Mouse (Mus musculus) midbrain, embryonic 16.5 days (tissue): ENCODE measurements around the gene Fam227a. TPM values are rescaled to one million over a fixed set of nuclear protein-coding genes. Genes with fewer than 3 reads are reported as not detected.
A peak's percentile ranks its signal among the peaks of the same experiment; 100 is the strongest.

Source experiments
- ATAC-seq: fragments of 200-750 bp; cut with Nextera tagmentation; 2 replicates; pipeline ENCODE4 v1.8.0; 2017; ENCODE audit warnings: moderate TSS enrichment
- H3K27ac ChIP-seq: fragments of 300-500 bp; sonication (generic); 2 replicates; pipeline ENCODE4 v1.5.1; 2014; ENCODE audit warnings: mild to moderate bottlenecking, low read length, mixed read lengths
- H3K27me3 ChIP-seq: fragments of 300-500 bp; sonication (generic); 2 replicates; pipeline ENCODE4 v1.6.1; 2014; ENCODE audit warnings: low read depth, low read length, mixed read lengths; ENCODE audit not compliant: control insufficient read depth, insufficient read depth
- H3K36me3 ChIP-seq: fragments of 300-500 bp; sonication (generic); 2 replicates; pipeline ENCODE4 v1.6.1; 2014; ENCODE audit warnings: mild to moderate bottlenecking, low read length, moderate library complexity, mixed read lengths; ENCODE audit not compliant: control insufficient read depth, insufficient read depth
- H3K4me1 ChIP-seq: fragments of 300-500 bp; sonication (generic); 2 replicates; pipeline ENCODE4 v1.6.1; 2014; ENCODE audit warnings: mild to moderate bottlenecking, low read length, mixed read lengths; ENCODE audit not compliant: control insufficient read depth, insufficient read depth
- H3K4me2 ChIP-seq: fragments of 300-500 bp; sonication (generic); 2 replicates; pipeline ENCODE4 v1.6.1; 2014; ENCODE audit warnings: mild to moderate bottlenecking, low read length, mixed read lengths
- H3K4me3 ChIP-seq: fragments of 300-500 bp; sonication (generic); 2 replicates; pipeline ENCODE4 v1.5.1; 2014; ENCODE audit warnings: low read depth, mild to moderate bottlenecking, low read length, moderate library complexity, mixed read lengths
- H3K9ac ChIP-seq: fragments of 300-500 bp; sonication (generic); 2 replicates; pipeline ENCODE4 v1.6.1; 2014; ENCODE audit warnings: low read depth, low read length, mixed read lengths
- H3K9me3 ChIP-seq: fragments of 300-500 bp; sonication (generic); replicated peaks from 2 replicates; pipeline ENCODE4 v1.6.1; 2014; ENCODE audit warnings: mild to moderate bottlenecking, low read length, mixed read lengths; ENCODE audit not compliant: control insufficient read depth, poor library complexity, severe bottlenecking
- WGBS: fragments of 180-500 bp; shearing (Covaris S2); extraction: QIAGEN DNeasy Blood & Tissue Kit; methylation state at CpG from one replicate; pipeline ENCODE4 v1.1.7; 2014; 5-methylcytosine and 5-hydroxymethylcytosine counted together
- polyA plus RNA-seq: library from polyadenylated mRNA; unstranded; fragments of >200 nt; fragmentation: Nextera tagmentation; extraction: Ambion mirVana; gene quantifications from 2 replicates; pipeline ENCODE4 v1.2.1, GENCODE M21; 2015

Gene Fam227a
- polyA plus RNA-seq, 1 experiment from 2014 or later, result 4.0 TPM

GRCm38 (mm10) chr15:79670249-79670971 lies 11.7 kb upstream of the Fam227a start, which contains the start of gene Tomm22:
TSS of gene Tomm22 (plus strand) at chr15:79670861.
- Histone ChIP-seq H3K36me3 (peaks cover 25% of the 10 kb centered on the region), H3K4me3 (peak within 1 kb of the TSS; percentile 82), H3K27ac (peak within 1 kb of the TSS; percentile 53)

GRCm38 (mm10) chr15:79669195-79669594 lies 10.4 kb upstream of the Fam227a start:
- Histone ChIP-seq H3K4me2 (no peak overlapping the region), H3K36me3 (peaks cover 22% of the 10 kb centered on the region), H3K4me3 (no peak overlapping the region), H3K9ac (no peak overlapping the region), H3K9me3 (no peaks in the 10 kb centered on the region), H3K4me1 (peaks cover 6% of the 10 kb centered on the region), H3K27me3 (no peaks in the 10 kb centered on the region), H3K27ac (no peak overlapping the region)
- ATAC-seq, result no peak
- 74% methylated on average over 10 of the region's 10 CpGs for WGBS

More at GRCm38 (mm10) chr15:79670249-79670971, 11.7 kb upstream of the Fam227a start, which contains the start of gene Tomm22:
- Histone ChIP-seq H3K9me3 (no peaks in the 10 kb centered on the region), H3K4me1 (peaks cover 6% of the 10 kb centered on the region), H3K4me2 (peak within 1 kb of the TSS; percentile 78), H3K27me3 (no peaks in the 10 kb centered on the region), H3K9ac (peak within 1 kb of the TSS; percentile 79)
- WGBS, result 18% methylated on average over 33 of the region's 33 CpGs
- ATAC-seq, result peak; percentile 98

GRCm38 (mm10) chr15:79664666-79665065 lies 5.9 kb upstream of the Fam227a start:
- no peaks in the 10 kb centered on the region for H3K27me3 ChIP-seq
- no peak for ATAC-seq
- no peak overlapping the region for H3K27ac ChIP-seq
- WGBS, result 90% methylated on average over 8 of the region's 8 CpGs
- no peak overlapping the region for H3K4me3 ChIP-seq
- no peak overlapping the region for H3K4me2 ChIP-seq
- no peaks in the 10 kb centered on the region for H3K9me3 ChIP-seq
- peaks cover 19% of the 10 kb centered on the region for H3K36me3 ChIP-seq
- peaks cover 5% of the 10 kb centered on the region for H3K4me1 ChIP-seq
- H3K9ac ChIP-seq, result no peak overlapping the region

- no peak overlapping the region for H3K4me3 ChIP-seq
- H3K9me3 ChIP-seq, result no peaks in the 10 kb centered on the region
- no peak for ATAC-seq
- H3K36me3 ChIP-seq, result peaks cover 12% of the 10 kb centered on the region
- H3K27me3 ChIP-seq, result no peaks in the 10 kb centered on the region
- no peak overlapping the region for H3K9ac ChIP-seq
- 75% methylated on average over 4 of the region's 4 CpGs for WGBS
- H3K4me1 ChIP-seq, result peaks cover 10% of the 10 kb centered on the region
- H3K4me2 ChIP-seq, result no peak overlapping the region
- H3K27ac ChIP-seq, result no peak overlapping the region
Observed at GRCm38 (mm10) chr15:79661852-79662251, 3.1 kb upstream of the Fam227a start.

GRCm38 (mm10) chr15:79657837-79658530 lies 772 bp downstream of the Fam227a start:
- WGBS, result 3% methylated on average over 16 of the region's 16 CpGs
- peak overlapping the region; percentile 88 for H3K4me3 ChIP-seq
- no peaks in the 10 kb centered on the region for H3K27me3 ChIP-seq
- H3K9me3 ChIP-seq, result no peaks in the 10 kb centered on the region
- 0 out of 2 replicates have a peak, but pooled peaks cover 2% of the 10 kb centered on the region for H3K36me3 ChIP-seq
- peak overlapping the region; percentile 99 for H3K27ac ChIP-seq
- H3K4me2 ChIP-seq, result peak overlapping the region; percentile 87
- no peak for ATAC-seq
- peaks cover 10% of the 10 kb centered on the region for H3K4me1 ChIP-seq
- H3K9ac ChIP-seq, result peak overlapping the region; percentile 92

- H3K27me3 ChIP-seq, result no peaks in the 10 kb centered on the region
- H3K4me3 ChIP-seq, result no peak overlapping the region
- no peaks in the 10 kb centered on the region for H3K9me3 ChIP-seq
- no peak for ATAC-seq
- WGBS, result 89% methylated on average over 14 of the region's 14 CpGs
- H3K36me3 ChIP-seq, result no peaks in the 10 kb centered on the region; the same call in 1 of the 2 replicates
- no peak overlapping the region for H3K9ac ChIP-seq
- no peak overlapping the region for H3K4me2 ChIP-seq
- peaks cover 10% of the 10 kb centered on the region for H3K4me1 ChIP-seq
- no peak overlapping the region for H3K27ac ChIP-seq
Observed at GRCm38 (mm10) chr15:79656451-79656850, 2.3 kb downstream of the Fam227a start.

GRCm38 (mm10) chr15:79651481-79651880 lies 7.3 kb downstream of the Fam227a start:
- Histone ChIP-seq H3K36me3 (peaks cover 15% of the 10 kb centered on the region; the same call in 1 of the 2 replicates), H3K4me3 (no peak overlapping the region), H3K4me2 (no peak overlapping the region), H3K4me1 (no peaks in the 10 kb centered on the region), H3K27ac (no peak overlapping the region), H3K27me3 (no peaks in the 10 kb centered on the region), H3K9ac (no peak overlapping the region), H3K9me3 (no peaks in the 10 kb centered on the region)
- 82% methylated on average over 4 of the region's 4 CpGs for WGBS
- no peak for ATAC-seq

- Histone ChIP-seq H3K4me3 (no peak overlapping the region), H3K4me2 (no peak overlapping the region), H3K9ac (no peak overlapping the region), H3K4me1 (no peaks in the 10 kb centered on the region), H3K36me3 (peaks cover 15% of the 10 kb centered on the region; the same call in 1 of the 2 replicates), H3K9me3 (no peaks in the 10 kb centered on the region), H3K27ac (no peak overlapping the region), H3K27me3 (no peaks in the 10 kb centered on the region)
- no peak for ATAC-seq
Observed at GRCm38 (mm10) chr15:79650569-79650968, 8.2 kb downstream of the Fam227a start.

GRCm38 (mm10) chr15:79648130-79648529 lies 10.6 kb downstream of the Fam227a start:
- H3K9me3 ChIP-seq, result no peaks in the 10 kb centered on the region
- no peaks in the 10 kb centered on the region for H3K27me3 ChIP-seq
- peaks cover 19% of the 10 kb centered on the region; the same call in 1 of the 2 replicates for H3K36me3 ChIP-seq
- no peak overlapping the region for H3K4me2 ChIP-seq
- ATAC-seq, result no peak
- H3K4me3 ChIP-seq, result no peak overlapping the region
- H3K9ac ChIP-seq, result no peak overlapping the region
- H3K27ac ChIP-seq, result no peak overlapping the region
- WGBS, result 95% methylated on average over 12 of the region's 12 CpGs
- H3K4me1 ChIP-seq, result no peaks in the 10 kb centered on the region
